Mouse (Mus musculus) embryonic facial prominence, embryonic 14.5 days (tissue): ENCODE results near the gene Sh3gl2. TPM values are rescaled to one million over a fixed set of nuclear protein-coding genes. Genes with fewer than 3 reads are reported as not detected.

Experiments
- ATAC-seq: fragments of 200-750 bp; cut with Nextera tagmentation; 2 replicates; pipeline ENCODE4 v1.8.0; 2017; ENCODE audit warnings: low read depth, moderate number of reproducible peaks, moderate TSS enrichment
- DNase-seq: peaks from one replicate; pipeline ENCODE4 v3.0.0-alpha.2; 2015; ENCODE audit warnings: low spot score
- H3K27ac ChIP-seq: fragments of 300-500 bp; sonication (generic); replicated peaks from 2 replicates; pipeline ENCODE4 v1.5.1; 2014; ENCODE audit warnings: low read depth, mild to moderate bottlenecking, low read length, moderate library complexity
- H3K27me3 ChIP-seq: fragments of 300-500 bp; sonication (generic); replicated peaks from 2 replicates; pipeline ENCODE4 v1.6.1; 2014; ENCODE audit warnings: low read length; ENCODE audit not compliant: control insufficient read depth, insufficient read depth
- H3K36me3 ChIP-seq: fragments of 300-500 bp; sonication (generic); 2 replicates; pipeline ENCODE4 v1.6.1; 2014; ENCODE audit warnings: low read length, mixed read lengths; ENCODE audit not compliant: control insufficient read depth, insufficient read depth
- H3K4me1 ChIP-seq: fragments of 300-500 bp; sonication (generic); 2 replicates; pipeline ENCODE4 v1.6.1; 2014; ENCODE audit warnings: antibody characterized with exemption, low read length; ENCODE audit not compliant: control insufficient read depth, insufficient read depth
- H3K4me2 ChIP-seq: fragments of 300-500 bp; sonication (generic); 2 replicates; pipeline ENCODE4 v1.6.1; 2014; ENCODE audit warnings: low read depth, mild to moderate bottlenecking, low read length, moderate library complexity, mixed read lengths
- H3K4me3 ChIP-seq: fragments of 300-500 bp; sonication (generic); 2 replicates; pipeline ENCODE4 v1.5.1; 2014; ENCODE audit warnings: low read depth, mild to moderate bottlenecking, low read length
- H3K9ac ChIP-seq: fragments of 300-500 bp; sonication (generic); 2 replicates; pipeline ENCODE4 v1.6.1; 2014; ENCODE audit warnings: low read depth, mild to moderate bottlenecking, low read length, moderate library complexity, mixed read lengths
- H3K9me3 ChIP-seq: fragments of 300-500 bp; sonication (generic); 2 replicates; pipeline ENCODE4 v1.6.1; 2016; ENCODE audit warnings: low read length; ENCODE audit not compliant: control insufficient read depth
- WGBS: fragments of 180-500 bp; shearing (Covaris S2); extraction: QIAGEN DNeasy Blood & Tissue Kit; methylation state at CpG from one replicate; pipeline ENCODE4 v1.1.7; 2014; 5-methylcytosine and 5-hydroxymethylcytosine counted together
- polyA plus RNA-seq: library from polyadenylated mRNA; unstranded; fragments of >200 nt; fragmentation: Nextera tagmentation; extraction: Ambion mirVana; gene quantifications from 2 replicates; pipeline ENCODE4 v1.2.1, GENCODE M21; 2014

Gene Sh3gl2
- polyA plus RNA-seq = 7.0 and 7.7 TPM in 2 replicates

DNA sequence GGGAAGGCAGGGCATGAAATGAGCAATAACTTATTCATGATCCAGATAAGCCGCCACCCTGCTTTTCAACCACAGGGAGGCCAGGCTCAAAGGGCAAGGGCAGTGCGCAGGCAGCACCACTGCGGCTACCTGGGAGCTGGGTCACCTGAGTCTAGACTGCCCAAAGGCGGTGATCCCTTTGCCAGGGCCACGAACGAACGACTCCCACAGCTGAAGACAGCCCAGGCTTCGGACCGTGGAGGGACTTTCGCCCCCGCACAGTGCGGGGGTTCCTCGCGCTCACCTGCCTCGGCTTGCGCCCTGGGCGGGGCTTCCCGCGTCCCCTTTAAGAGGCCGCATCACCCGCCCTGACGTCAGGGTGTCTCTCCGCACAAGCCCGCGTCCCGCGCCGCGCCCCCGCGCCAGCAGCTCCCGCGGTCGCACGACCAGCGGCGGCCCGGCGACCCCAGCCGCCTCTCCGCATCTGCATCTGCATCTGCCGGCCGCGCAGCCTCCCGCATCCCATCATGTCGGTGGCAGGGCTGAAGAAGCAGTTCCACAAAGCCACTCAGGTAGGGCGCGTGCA, at the start of gene Sh3gl2:
TSS of gene Sh3gl2 (plus strand) at position 56 of the 565 bp plus-strand sequence.
- WGBS = under 1% methylated on average over 19 of the region's 48 CpGs
- no peaks in the 10 kb centered on the region for H3K36me3 ChIP-seq
- peak within 1 kb of the TSS; percentile 67 for H3K9ac ChIP-seq
- ATAC-seq (peak; percentile 87), DNase-seq (peak; percentile 33)
- H3K4me2 ChIP-seq = peak within 1 kb of the TSS; percentile 94
- no peak within 1 kb of the TSS for H3K27ac ChIP-seq
- no peaks in the 10 kb centered on the region for H3K4me1 ChIP-seq
- no peaks in the 10 kb centered on the region for H3K9me3 ChIP-seq
- H3K4me3 ChIP-seq = peak within 1 kb of the TSS; percentile 70
- H3K27me3 ChIP-seq = peaks cover 51% of the 10 kb centered on the region

DNA sequence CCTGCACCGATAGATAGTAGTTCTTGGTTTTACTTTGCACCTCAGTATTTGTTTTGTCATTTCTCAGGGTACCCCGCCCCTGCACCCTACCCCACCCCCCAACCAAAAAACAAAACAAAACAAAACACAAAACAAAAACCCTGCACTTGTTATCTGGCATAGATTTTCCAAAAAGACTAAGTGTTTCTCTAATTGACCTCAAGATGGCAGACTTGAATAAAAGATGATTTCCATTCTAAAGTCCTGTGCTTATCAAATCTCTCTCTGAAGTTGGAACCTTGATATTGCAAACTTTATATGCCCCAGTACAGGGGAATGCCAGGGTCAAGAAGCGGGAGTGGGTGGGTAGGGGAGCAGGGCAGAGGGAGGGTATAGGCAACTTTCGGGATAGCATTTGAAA, 43.8 kb upstream of the Sh3gl2 start:
- Histone ChIP-seq H3K4me2 (no peak overlapping the region), H3K36me3 (no peaks in the 10 kb centered on the region), H3K9ac (no peak overlapping the region), H3K4me1 (no peaks in the 10 kb centered on the region), H3K27ac (no peak overlapping the region), H3K27me3 (no peaks in the 10 kb centered on the region), H3K9me3 (no peaks in the 10 kb centered on the region), H3K4me3 (no peak overlapping the region)
- WGBS = 57% methylated on average over 4 of the region's 4 CpGs
- ATAC-seq (no peak), DNase-seq (peak; percentile 22)

DNA sequence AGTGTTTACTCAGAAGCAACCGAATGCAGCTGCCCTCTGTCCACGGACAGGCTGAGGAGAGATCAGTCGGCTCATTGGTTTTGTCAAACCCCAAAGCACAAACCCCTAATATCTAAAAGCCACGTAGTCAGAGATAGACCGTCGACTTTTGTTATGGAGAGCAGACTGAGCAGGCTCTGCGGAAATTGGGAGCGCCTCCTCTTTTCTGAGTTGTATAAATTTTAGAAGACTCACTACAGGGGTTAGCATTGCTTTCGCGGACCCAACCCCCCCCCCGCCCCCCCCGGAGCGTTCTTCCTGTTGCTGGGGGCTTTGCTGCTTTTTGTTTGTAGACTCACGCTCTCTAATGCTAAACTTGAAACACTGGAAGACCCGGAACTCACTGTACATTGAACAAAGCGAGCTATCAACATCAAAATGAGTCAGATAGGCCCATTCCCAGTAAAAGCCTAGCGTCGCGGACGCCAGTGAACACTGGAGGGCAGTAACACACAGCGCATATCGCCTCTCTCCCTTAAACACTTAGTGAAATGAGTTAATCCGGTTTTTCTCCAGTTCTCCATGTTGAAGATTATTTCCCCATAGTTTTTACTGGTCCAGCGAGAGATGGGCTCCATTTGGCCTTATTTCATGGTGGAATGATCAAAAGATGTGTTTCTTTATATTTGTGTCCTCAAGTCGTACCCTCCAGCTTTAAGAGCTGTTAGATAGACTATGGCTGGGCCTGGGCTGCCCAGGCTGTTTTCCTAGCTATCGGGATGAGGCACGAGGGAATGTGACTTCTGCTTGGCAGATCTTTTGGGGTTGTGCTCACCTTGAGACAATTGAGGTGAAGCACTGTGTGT, 42.2 kb upstream of the Sh3gl2 start:
- WGBS = 24% methylated on average over 27 of the region's 27 CpGs
- no peaks in the 10 kb centered on the region for H3K4me1 ChIP-seq
- peak overlapping the region; percentile 39 for H3K4me2 ChIP-seq
- no peaks in the 10 kb centered on the region for H3K9me3 ChIP-seq
- H3K27ac ChIP-seq = no peak overlapping the region
- DNase-seq = peak; percentile 83
- H3K36me3 ChIP-seq = no peaks in the 10 kb centered on the region
- ATAC-seq = peak; percentile 76
- H3K9ac ChIP-seq = 0 out of 2 replicates have a peak overlapping the region, but pooled peaks have one; percentile 35
- no peaks in the 10 kb centered on the region for H3K27me3 ChIP-seq
- H3K4me3 ChIP-seq = no peak overlapping the region

DNA sequence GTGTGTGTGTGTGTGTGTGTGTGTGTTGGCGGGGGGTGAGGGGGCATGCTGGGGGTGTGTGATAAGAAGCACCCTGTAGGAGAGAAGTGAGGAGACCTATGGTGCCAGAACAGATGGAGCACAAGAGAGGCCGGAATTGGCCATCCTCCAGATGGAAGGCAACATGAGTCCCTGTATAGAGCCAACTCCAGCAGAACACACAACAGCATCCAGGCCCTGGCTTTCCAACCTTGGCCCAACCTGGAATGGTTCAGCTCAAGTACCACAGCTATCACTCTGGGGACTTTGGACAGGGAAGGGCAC, 41.7 kb upstream of the Sh3gl2 start:
- no peak overlapping the region for H3K9ac ChIP-seq
- WGBS = 83% methylated on average over 2 of the region's 2 CpGs

DNA sequence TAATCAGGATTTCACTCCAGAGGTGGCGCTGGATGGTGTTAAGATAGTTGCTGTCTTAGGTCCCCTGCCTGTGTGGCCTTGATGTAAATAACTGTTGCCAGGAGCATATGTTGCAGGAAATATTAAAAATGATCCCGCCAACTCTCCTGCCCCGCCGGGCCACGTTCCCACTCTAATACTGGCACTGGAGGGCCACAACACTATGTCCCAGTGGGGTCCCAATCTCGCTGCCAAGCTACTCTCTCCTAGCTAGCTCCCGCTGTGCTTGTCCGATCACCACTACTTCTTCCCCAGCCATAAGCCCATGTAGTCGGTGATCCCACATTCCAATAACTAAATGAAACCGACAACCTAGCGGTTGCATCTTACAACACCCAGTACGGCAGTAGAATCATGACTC, 36.9 kb upstream of the Sh3gl2 start:
- no peak overlapping the region for H3K4me3 ChIP-seq
- WGBS = 86% methylated on average over 12 of the region's 12 CpGs
- H3K27ac ChIP-seq = no peak overlapping the region
- H3K27me3 ChIP-seq = no peaks in the 10 kb centered on the region
- no peak for ATAC-seq
- no peaks in the 10 kb centered on the region for H3K36me3 ChIP-seq
- DNase-seq = no peak
- no peaks in the 10 kb centered on the region for H3K4me1 ChIP-seq
- no peaks in the 10 kb centered on the region for H3K9me3 ChIP-seq
- no peak overlapping the region for H3K4me2 ChIP-seq
- H3K9ac ChIP-seq = no peak overlapping the region

More for the DNA sequence above, 41.7 kb upstream of the Sh3gl2 start:
- Histone ChIP-seq H3K4me2 (no peak overlapping the region), H3K9me3 (no peaks in the 10 kb centered on the region), H3K36me3 (no peaks in the 10 kb centered on the region), H3K4me3 (no peak overlapping the region), H3K4me1 (no peaks in the 10 kb centered on the region), H3K27ac (no peak overlapping the region), H3K27me3 (no peaks in the 10 kb centered on the region)
- DNase-seq (no peak), ATAC-seq (no peak)

DNA sequence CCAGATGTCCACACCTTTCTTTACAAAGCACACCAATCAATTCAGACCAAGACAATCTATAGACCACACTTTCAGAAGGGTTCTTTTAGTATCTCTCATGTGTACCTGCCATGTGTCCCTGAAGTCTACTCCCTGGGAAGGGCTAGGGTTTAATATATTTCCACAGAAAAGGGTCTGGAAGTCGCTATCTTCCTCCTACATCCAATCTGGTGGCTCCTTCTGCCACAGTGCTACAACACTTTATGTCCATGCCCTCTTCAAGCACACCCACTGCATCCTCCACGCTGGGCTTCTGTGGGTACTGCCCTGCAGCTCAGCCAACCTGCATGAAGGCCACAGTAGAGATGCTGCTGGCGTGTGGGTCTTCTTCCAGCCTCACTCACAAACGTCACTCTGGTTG, 29.5 kb upstream of the Sh3gl2 start:
- no peak overlapping the region for H3K9ac ChIP-seq
- WGBS = 80% methylated on average over 4 of the region's 4 CpGs
- no peaks in the 10 kb centered on the region for H3K36me3 ChIP-seq
- H3K4me2 ChIP-seq = no peak overlapping the region
- H3K27me3 ChIP-seq = no peaks in the 10 kb centered on the region
- no peak overlapping the region for H3K4me3 ChIP-seq
- DNase-seq = no peak
- H3K4me1 ChIP-seq = no peaks in the 10 kb centered on the region
- ATAC-seq = no peak
- H3K9me3 ChIP-seq = no peaks in the 10 kb centered on the region
- no peak overlapping the region for H3K27ac ChIP-seq

DNA sequence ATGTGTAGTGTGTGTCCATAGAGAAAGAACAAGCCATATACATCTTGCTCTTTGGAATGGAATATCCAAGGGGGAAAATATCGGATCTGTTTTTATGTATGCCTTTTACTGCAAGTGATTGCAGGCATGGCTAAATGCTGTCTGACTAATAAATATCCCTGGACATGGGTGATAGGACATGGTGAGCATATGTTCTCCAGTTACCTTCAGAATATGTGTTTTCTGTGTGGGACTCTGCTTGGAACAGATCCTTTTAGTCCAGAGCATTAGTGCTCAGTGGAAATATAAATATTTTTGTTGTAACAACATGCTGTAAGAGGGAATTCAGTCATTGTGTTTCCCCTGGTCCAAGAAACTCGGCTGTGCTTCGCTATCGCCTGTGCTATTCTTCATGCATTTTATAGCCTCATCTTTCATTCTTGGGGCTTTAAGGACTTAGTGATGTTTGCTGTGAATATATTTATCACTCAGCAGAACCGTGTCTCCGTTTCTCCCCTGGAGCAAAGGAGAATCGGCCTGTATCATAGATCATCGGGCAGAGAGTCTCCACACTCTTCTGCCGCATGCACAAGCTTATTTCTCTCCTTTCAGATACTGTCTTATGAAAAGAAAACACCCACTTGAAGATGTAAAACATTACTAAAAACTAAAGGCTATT, 26.4 kb upstream of the Sh3gl2 start:
- no peaks in the 10 kb centered on the region for H3K4me1 ChIP-seq
- H3K9me3 ChIP-seq = no peaks in the 10 kb centered on the region
- no peak overlapping the region for H3K27ac ChIP-seq
- ATAC-seq = no peak
- no peaks in the 10 kb centered on the region for H3K27me3 ChIP-seq
- no peak overlapping the region for H3K9ac ChIP-seq
- no peak overlapping the region for H3K4me3 ChIP-seq
- no peaks in the 10 kb centered on the region for H3K36me3 ChIP-seq
- WGBS = 81% methylated on average over 9 of the region's 9 CpGs
- H3K4me2 ChIP-seq = no peak overlapping the region
- DNase-seq = no peak

DNA sequence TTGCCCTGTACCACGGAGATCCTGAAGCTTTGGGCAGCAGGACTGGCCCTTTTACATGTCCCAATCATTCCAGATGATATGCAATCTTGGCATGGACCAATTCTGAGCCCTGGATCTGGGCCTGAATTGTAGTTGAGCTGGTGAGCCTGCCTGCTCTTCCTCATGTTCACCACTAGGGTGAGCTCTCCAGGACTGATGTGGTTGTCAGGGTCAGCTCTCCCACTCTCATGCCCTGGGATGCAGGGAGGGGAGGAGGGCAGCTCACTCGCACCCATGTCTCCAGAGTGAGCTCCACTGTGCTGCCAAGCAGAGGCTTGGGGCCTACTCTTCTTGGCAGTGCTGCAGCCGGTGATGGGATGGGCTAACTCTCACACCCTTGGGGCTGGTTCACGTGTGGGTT, 18.9 kb upstream of the Sh3gl2 start:
- DNase-seq = no peak
- H3K9ac ChIP-seq = no peak overlapping the region
- no peak overlapping the region for H3K27ac ChIP-seq
- no peak for ATAC-seq
- 53% methylated on average over 4 of the region's 4 CpGs for WGBS
- no peaks in the 10 kb centered on the region for H3K4me1 ChIP-seq
- H3K9me3 ChIP-seq = no peaks in the 10 kb centered on the region
- H3K36me3 ChIP-seq = no peaks in the 10 kb centered on the region
- no peak overlapping the region for H3K4me2 ChIP-seq
- H3K27me3 ChIP-seq = no peaks in the 10 kb centered on the region
- no peak overlapping the region for H3K4me3 ChIP-seq
